Mouse (Mus musculus) bone marrow macrophage, adult 2 months (primary cell): ENCODE results near the gene Nmrk1.

Source experiments
- CTCF ChIP-seq: IDR thresholded peaks from 2 replicates; pipeline ENCODE4 v1.5.1; 2012; ENCODE audit warnings: low read depth, mild to moderate bottlenecking, low read length, moderate library complexity
- POLR2A ChIP-seq: IDR thresholded peaks from 2 replicates; pipeline ENCODE4 v1.6.1; 2012; ENCODE audit warnings: mild to moderate bottlenecking, low read depth, low read length, borderline replicate concordance

GRCm38 (mm10) chr19:18654330-18654729 is 22.6 kb downstream of the Nmrk1 start:
- no peak for TF ChIP-seq CTCF
- no peak for TF ChIP-seq POLR2A
